Mouse (Mus musculus): ENCODE data around the gene Slc16a13. TPM values are rescaled to one million over a fixed set of nuclear protein-coding genes. Genes with fewer than 3 reads are reported as not detected.
"Not testable (repeated sequence)": the region's sequence is repeated elsewhere in the genome, so short reads cannot be mapped to it uniquely, and the experiment has no call there.

The Slc16a13 gene
- total RNA-seq, 2 experiments from 2014 or later = 2.5 to 7.0 TPM

DNA sequence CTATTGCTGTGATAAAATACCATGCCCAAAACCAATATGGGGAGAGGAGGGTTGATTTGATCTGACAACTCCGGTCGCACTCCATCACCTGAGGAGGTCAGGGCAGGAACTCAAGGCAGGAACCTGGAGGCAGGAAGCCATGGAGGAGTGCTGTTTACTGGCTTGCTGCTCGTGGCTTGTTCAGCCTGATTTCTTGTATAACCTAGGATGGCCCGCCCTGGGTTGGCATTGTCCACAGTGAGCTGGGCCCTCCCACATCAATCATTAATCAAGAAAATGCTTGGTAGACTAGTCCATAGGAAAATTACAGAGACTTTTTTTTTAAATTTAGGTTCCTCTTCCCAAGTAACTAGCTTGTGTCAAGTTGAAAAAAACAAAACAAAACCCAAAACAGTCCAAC lies 46.4 kb downstream of the Slc16a13 start:
- no peak for ATAC-seq (replicated peaks; ENCODE audit: poor library complexity)

DNA sequence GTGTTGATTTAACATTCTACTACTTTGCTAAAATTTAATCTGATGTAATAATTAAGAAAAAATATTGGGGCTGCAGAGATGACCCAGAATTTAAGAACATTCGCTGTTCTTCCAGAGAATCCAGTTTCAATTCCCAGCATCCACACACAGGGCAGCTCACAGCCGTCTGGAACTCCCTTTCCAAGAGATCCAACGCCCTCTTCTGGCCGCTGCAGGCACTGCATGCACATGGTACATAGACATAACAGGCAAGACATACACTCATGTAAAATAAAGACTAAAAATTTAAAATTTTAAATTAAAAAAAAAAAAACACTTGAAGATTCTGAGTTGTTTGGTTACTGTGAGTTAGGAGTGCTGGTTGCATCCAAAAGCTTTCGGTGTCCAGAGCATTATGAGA lies 48.6 kb downstream of the Slc16a13 start:
- ATAC-seq (replicated peaks; ENCODE audit: poor library complexity) = no peak

GRCm38 (mm10) chr11:70171847-70172246 lies 49.0 kb downstream of the Slc16a13 start:
- ATAC-seq (replicated peaks; ENCODE audit: poor library complexity) = peak; percentile 76

DNA sequence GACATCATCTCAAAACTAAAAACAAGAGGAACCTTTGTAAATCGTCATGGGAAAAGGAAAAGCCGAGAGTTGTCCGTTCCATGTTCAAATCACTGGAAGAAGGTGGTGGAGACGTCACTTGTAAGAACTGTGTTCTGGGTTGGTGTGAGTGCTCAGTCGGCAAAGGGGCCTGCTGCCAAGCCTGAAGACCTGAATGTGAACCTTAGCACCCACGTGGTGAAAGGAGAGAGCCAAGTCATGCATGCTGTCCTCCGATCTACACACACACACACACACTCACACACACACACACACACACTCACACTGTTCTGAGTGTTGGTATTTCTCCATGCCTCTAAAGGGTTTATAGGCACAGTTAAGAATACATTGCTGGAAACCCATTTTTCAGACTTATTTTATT lies 49.7 kb downstream of the Slc16a13 start:
- no peak for ATAC-seq (replicated peaks; ENCODE audit: poor library complexity)

DNA sequence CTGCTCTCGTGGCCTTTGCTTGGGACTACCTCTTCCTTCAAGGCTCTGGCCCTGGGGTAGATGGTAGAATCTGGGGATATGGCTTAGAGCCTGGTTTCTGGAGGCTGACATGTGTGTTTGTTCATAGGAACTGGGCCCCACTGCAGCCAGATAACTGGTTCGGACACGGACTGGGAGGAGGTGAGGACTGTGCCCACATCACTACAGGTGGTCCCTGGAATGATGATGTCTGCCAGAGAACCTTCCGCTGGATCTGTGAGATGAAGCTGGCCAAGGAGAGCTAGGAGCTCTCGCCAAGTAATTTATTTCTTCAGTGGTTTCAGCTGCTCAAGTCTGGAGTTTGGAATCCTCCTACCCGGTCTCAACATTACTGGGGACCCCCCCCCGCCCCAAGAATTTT lies 50.6 kb downstream of the Slc16a13 start:
- ATAC-seq (replicated peaks; ENCODE audit: poor library complexity) = no peak

DNA sequence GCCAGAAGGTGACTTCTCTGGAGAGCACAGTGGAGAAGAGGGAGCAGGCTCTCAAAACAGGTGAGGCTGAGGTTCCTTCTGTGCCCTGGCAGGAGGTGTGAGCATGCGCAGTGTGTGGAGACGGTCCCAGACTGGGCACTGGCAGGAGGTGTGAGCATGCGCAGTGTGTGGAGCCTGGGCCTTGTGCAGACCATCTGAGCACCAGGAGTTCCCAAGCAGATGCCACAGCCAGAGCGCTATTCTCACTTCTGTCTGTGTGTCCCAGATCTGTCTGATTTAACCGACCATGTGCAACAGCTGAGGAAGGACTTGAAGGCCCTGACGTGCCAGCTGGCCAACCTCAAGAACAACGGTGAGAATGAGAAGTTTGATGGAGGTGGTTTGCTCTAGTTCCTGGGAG lies 51.4 kb downstream of the Slc16a13 start:
- ATAC-seq (replicated peaks; ENCODE audit: poor library complexity) = not testable (repeated sequence)

DNA sequence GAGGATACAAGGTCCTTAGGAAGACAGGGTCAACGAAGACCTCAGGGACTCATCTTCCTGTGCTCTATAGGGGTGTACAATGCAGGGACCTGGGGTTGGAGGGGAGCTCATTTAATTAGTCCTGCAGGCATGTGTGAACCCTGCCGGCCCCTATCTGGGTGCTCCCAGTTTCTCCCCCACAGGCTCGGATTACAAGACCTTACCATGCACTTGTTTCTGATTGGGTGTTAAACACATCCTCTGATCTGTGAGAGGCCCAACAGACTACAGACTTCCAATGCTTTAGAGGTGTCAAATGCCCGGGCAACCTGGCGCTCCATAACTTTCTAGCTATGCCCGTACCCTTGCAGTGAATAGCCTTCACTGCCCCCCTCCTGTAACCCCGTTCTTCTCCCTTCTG lies 52.7 kb downstream of the Slc16a13 start:
- no peak for ATAC-seq (replicated peaks; ENCODE audit: poor library complexity)

Other genes starting within 250 kb of the Slc16a13 start
- 131 and 135 TPM in 2 replicates for gene Ctdnep1, start 239.9 kb downstream of the Slc16a13 start, total RNA-seq (2015)
- 28.7 and 33.7 TPM in 2 replicates for gene Ctdnep1, start 239.9 kb downstream of the Slc16a13 start, total RNA-seq (2017)
- gene Elp5, start 238.5 kb downstream of the Slc16a13 start, total RNA-seq (2015) = 110 and 129 TPM in 2 replicates
- gene Elp5, start 238.5 kb downstream of the Slc16a13 start, total RNA-seq (2017) = 57.5 and 66.1 TPM in 2 replicates
- 387 and 444 TPM in 2 replicates for gene Gabarap, start 229.9 kb downstream of the Slc16a13 start, total RNA-seq (2015)
- gene Gabarap, start 229.9 kb downstream of the Slc16a13 start, total RNA-seq (2017) = 242 and 274 TPM in 2 replicates
- gene Phf23, start 225.3 kb downstream of the Slc16a13 start, total RNA-seq (2015) = 34.5 and 37.9 TPM in 2 replicates
- gene Phf23, start 225.3 kb downstream of the Slc16a13 start, total RNA-seq (2017) = 31.7 and 40.0 TPM in 2 replicates
- 9.5 and 9.8 TPM in 2 replicates for gene Dvl2, start 220.5 kb downstream of the Slc16a13 start, total RNA-seq (2015)
- 9.5 and 14.7 TPM in 2 replicates for gene Dvl2, start 220.5 kb downstream of the Slc16a13 start, total RNA-seq (2017)
- 28.7 and 45.7 TPM in 2 replicates for gene Acadvl, start 205.7 kb downstream of the Slc16a13 start, total RNA-seq (2015)
- gene Acadvl, start 205.7 kb downstream of the Slc16a13 start, total RNA-seq (2017) = 43.6 and 49.1 TPM in 2 replicates
- 5.8 and 6.7 TPM in 2 replicates for gene Dlg4, start 204.1 kb downstream of the Slc16a13 start, total RNA-seq (2015)
- 3.8 and 4.1 TPM in 2 replicates for gene Dlg4, start 204.1 kb downstream of the Slc16a13 start, total RNA-seq (2017)
- not detected in 2 replicates for gene Asgr1, start 167.0 kb downstream of the Slc16a13 start, total RNA-seq (2015)
- gene Asgr1, start 167.0 kb downstream of the Slc16a13 start, total RNA-seq (2017) = not detected in 2 replicates
- not detected in 2 replicates for gene Asgr2, start 128.4 kb downstream of the Slc16a13 start, total RNA-seq (2015)
- gene Asgr2, start 128.4 kb downstream of the Slc16a13 start, total RNA-seq (2017) = 0.62 TPM in 1 of 2 replicates, not detected in the other
- 25.7 and 30.7 TPM in 2 replicates for gene Mgl2, start 90.7 kb downstream of the Slc16a13 start, total RNA-seq (2015)
- gene Mgl2, start 90.7 kb downstream of the Slc16a13 start, total RNA-seq (2017) = 29.3 and 36.6 TPM in 2 replicates
- gene Clec10a, start 64.9 kb downstream of the Slc16a13 start, total RNA-seq (2015) = 4.4 and 6.0 TPM in 2 replicates
- gene Clec10a, start 64.9 kb downstream of the Slc16a13 start, total RNA-seq (2017) = 7.4 and 7.5 TPM in 2 replicates
- gene Slc16a11, start 8.3 kb downstream of the Slc16a13 start, total RNA-seq (2015) = not detected in 2 replicates
- not detected in 2 replicates for gene Slc16a11, start 8.3 kb downstream of the Slc16a13 start, total RNA-seq (2017)
- gene Bcl6b, start 8.7 kb upstream of the Slc16a13 start, total RNA-seq (2015) = 0.17 TPM in 1 of 2 replicates, not detected in the other
- gene Bcl6b, start 8.7 kb upstream of the Slc16a13 start, total RNA-seq (2017) = not detected in 2 replicates
- gene 0610010K14Rik, start 16.9 kb upstream of the Slc16a13 start, total RNA-seq (2015) = 73.4 and 77.3 TPM in 2 replicates
- gene 0610010K14Rik, start 16.9 kb upstream of the Slc16a13 start, total RNA-seq (2017) = 24.4 and 31.2 TPM in 2 replicates
- 3.4 and 4.1 TPM in 2 replicates for gene Gm21988, start 18.8 kb upstream of the Slc16a13 start, total RNA-seq (2015)
- 0.10 and 2.4 TPM in 2 replicates for gene Gm21988, start 18.8 kb upstream of the Slc16a13 start, total RNA-seq (2017)
- gene Rnasek, start 18.8 kb upstream of the Slc16a13 start, total RNA-seq (2015) = 134 and 151 TPM in 2 replicates
- 19.3 and 29.4 TPM in 2 replicates for gene Rnasek, start 18.8 kb upstream of the Slc16a13 start, total RNA-seq (2017)
- 0.27 TPM in 1 of 2 replicates, not detected in the other for gene Alox12, start 34.3 kb upstream of the Slc16a13 start, total RNA-seq (2015)
- not detected in 2 replicates for gene Alox12, start 34.3 kb upstream of the Slc16a13 start, total RNA-seq (2017)
- 0.39 TPM in 1 of 2 replicates, not detected in the other for gene Alox12e, start 101.6 kb upstream of the Slc16a13 start, total RNA-seq (2015)
- not detected in 2 replicates for gene Alox12e, start 101.6 kb upstream of the Slc16a13 start, total RNA-seq (2017)
- 1.4 and 1.6 TPM in 2 replicates for gene Alox15, start 131.0 kb upstream of the Slc16a13 start, total RNA-seq (2015)
- 1.2 TPM in 2 replicates for gene Alox15, start 131.0 kb upstream of the Slc16a13 start, total RNA-seq (2017)
- 27.1 and 28.4 TPM in 2 replicates for gene Pelp1, start 189.0 kb upstream of the Slc16a13 start, total RNA-seq (2015)
- 9.5 and 16.8 TPM in 2 replicates for gene Pelp1, start 189.0 kb upstream of the Slc16a13 start, total RNA-seq (2017)
- gene Arrb2, start 211.6 kb upstream of the Slc16a13 start, total RNA-seq (2015) = 43.9 and 47.7 TPM in 2 replicates
- 31.4 and 48.0 TPM in 2 replicates for gene Arrb2, start 211.6 kb upstream of the Slc16a13 start, total RNA-seq (2017)
- 36.7 and 37.1 TPM in 2 replicates for gene Med11, start 230.9 kb upstream of the Slc16a13 start, total RNA-seq (2015)
- 37.0 and 40.2 TPM in 2 replicates for gene Med11, start 230.9 kb upstream of the Slc16a13 start, total RNA-seq (2017)
- not detected in 2 replicates for gene Zmynd15, start 238.4 kb upstream of the Slc16a13 start, total RNA-seq (2015)
- gene Zmynd15, start 238.4 kb upstream of the Slc16a13 start, total RNA-seq (2017) = 0.25 TPM in 1 of 2 replicates, not detected in the other
- gene Cxcl16, start 238.9 kb upstream of the Slc16a13 start, total RNA-seq (2015) = 0.29 and 0.67 TPM in 2 replicates
- 0.24 TPM in 1 of 2 replicates, not detected in the other for gene Cxcl16, start 238.9 kb upstream of the Slc16a13 start, total RNA-seq (2017)